Mouse (Mus musculus): ENCODE data around the gene Iscu.
A peak's percentile ranks its signal among the peaks of the same experiment; 100 is the strongest.

Iscu gene

GRCm38 (mm10) chr5:113772450-113772895 is at the start of gene Iscu, which contains the start of gene Sart3:
Iscu (plus strand) TSS chr5:113772748.
Sart3 (minus strand) TSS chr5:113772510.
- DNase-seq = peak; percentile 96

GRCm38 (mm10) chr5:113723567-113724237 is 48.8 kb upstream of the Iscu start:
- DNase-seq = no peak

DNA sequence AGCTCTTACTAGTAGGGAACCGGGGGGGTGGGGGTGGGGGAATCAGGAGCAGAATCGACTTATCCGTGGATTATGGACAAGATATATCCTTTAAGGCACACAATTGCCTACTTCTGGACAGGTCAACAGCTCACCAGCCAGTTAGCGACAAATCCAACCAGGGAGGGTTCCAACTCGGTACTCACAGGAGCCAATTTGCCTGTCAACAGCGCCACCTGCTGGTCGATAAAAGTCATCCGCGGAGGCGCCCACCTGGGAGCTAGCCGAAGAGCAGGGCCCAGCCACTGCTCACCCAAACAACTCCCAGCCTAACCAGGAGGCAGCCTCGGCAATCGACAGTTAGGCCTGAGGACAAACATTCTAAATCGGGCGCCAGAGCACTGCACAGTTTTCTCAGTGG is 48.1 kb upstream of the Iscu start, which contains the start of gene 1700069L16Rik:
1700069L16Rik (minus strand) TSS at position 327 of the 400 bp plus-strand sequence.
- peak; percentile 87 for DNase-seq

DNA sequence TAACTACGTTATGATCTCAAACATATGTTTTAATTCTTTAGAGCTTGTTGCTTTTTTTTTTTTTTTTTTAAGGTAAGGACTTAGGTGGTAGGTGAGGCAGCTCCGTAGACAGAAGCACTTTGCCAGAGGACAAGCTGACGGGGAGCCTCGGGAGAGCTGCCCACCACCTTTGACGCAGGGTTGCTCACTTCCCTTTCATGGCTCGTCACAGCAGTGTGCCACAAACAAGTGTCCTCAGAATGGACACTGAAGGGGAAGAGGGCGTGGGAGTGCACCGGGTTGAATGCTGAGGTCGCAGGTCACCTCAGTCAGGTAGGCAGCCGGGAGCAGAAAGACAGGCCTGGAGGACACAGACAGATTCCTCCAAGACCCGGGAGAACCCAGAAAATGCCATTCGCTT is 47.1 kb upstream of the Iscu start:
- DNase-seq = no peak

DNA sequence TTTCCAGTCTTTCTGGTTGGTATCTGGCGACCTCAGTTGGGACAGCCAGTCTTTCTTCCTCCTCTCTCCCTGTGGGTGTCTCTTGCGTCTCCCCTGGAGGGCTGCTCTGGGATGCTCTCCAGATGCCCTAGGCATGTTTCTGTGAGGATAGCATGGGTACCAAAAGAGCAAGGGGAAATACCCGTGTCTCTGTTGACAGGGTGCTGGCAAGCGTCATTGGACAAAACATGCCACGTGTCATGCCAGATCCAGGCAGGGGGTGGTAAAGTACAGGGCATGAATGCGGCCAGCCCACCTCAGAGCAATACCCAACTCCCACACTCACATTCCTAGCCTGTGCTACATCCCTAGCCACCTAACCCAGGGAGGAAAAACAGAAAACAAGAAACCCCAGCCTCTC is 45.9 kb upstream of the Iscu start:
- DNase-seq = no peak

DNA sequence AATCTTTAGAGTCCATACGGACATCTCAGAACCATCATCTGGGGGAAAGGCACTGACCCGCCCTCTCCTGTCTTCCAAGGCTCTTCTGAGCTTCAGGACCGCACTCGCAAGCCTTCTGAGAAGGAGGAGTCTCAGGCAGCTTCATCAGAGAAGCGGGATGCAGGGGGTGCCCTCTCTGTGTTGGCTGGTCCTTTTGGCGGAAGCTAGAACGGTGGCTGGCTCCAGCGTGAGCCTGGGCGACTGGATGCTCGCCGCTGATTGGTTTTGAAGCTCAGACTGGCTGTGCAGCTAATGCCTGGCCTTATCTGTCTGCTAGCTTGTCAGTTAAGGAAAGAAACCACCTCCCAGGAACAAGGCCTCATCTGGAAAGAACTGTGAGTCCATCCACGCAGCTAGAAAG is 45.3 kb upstream of the Iscu start:
- DNase-seq = no peak

DNA sequence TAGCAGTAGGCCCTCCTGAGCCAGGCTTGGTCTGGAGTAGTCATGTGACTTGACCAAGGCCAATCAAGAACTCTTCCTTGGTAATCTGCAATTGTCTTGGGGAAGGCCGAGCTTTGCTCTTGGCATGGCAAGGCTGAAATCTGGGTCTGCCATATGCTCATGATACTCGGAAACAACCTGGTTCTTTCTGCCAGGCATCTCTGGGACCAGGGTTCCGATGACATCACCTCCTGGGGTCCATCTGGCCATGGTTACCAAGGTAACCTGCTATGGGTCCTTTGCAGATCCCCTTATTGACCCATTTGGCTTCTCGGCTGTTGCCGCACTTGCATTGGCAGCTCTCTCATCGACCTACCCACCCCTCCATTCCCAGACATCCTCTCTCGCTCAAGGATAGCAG is 44.5 kb upstream of the Iscu start:
- no peak for DNase-seq

GRCm38 (mm10) chr5:113728691-113729090 is 43.9 kb upstream of the Iscu start:
- DNase-seq = no peak

GRCm38 (mm10) chr5:113730641-113731121 is 41.9 kb upstream of the Iscu start:
- peak; percentile 64 for DNase-seq

GRCm38 (mm10) chr5:113731174-113731573 is 41.4 kb upstream of the Iscu start:
- DNase-seq = no peak

DNA sequence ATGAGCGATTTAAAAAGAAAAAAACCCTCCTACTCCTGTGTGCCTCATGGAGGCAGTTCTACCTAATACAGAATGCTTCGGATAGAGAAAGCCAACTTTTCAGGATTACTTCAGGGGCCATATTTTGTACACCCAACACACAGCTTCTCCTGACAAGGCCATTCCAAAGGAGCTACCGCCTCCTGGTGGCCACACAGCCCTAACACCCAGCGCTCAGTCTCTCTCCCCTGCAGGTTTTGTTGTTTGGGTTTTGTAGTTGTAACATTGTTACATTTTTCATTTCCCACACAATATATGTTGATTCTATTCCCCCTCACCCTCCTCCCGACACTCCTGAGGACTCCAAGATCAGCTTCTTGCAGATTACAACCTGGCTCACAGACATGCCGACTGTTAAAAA is 40.4 kb upstream of the Iscu start:
- peak; percentile 51 for DNase-seq

GRCm38 (mm10) chr5:113734376-113734775 is 38.2 kb upstream of the Iscu start:
- peak; percentile 43 for DNase-seq

DNA sequence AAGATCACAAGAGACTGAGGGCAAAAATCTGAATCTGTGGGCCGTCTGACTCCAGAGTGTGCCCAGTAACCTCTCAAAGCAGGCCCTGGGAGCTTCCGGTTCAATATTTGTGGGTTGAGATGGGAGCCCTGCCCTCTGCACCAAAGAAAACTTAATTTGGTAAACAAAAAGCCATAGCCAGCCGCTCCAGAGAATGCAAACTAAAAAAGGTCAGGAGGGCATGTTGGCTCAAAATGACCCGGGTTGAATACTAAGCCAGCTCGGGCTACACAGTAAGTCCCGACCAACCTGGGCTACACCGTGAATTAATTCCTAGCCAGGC is 37.6 kb upstream of the Iscu start:
- no peak for DNase-seq

- DNase-seq = peak; percentile 99
Measured at GRCm38 (mm10) chr5:113735345-113736112, 37.0 kb upstream of the Iscu start, which contains the start of gene Ficd. Ficd (plus strand) TSS chr5:113735803.

- DNase-seq = no peak
Measured at GRCm38 (mm10) chr5:113736113-113736502, 36.4 kb upstream of the Iscu start.

DNA sequence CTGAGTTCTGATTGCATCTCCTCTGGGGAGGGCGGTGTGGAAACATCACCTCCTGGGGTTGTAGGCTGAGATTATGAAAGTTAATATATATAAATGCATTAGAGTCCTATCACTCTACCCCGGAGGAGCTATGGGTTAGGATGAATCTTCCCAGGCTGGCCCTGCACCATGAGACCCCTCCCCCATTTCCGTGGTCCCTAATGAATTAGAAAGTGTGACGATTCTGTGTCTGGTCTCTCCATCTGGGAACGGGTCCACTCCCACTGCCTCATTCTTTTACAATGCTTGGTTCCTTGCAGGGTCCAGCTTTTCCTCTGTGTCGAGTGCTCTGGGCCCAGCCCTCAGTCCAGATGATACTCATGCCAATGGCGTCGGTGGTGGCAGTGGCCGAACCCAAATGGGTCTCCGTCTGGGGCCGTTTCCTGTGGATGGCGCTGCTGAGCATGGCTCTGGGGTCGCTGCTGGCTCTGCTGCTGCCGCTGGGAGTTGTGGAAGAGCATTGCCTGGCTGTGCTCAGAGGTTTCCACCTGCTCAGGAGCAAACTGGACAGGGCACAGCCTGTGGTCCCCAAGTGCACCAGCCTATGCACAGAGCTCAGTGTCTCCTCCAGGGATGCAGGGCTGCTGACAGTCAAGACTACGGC is 35.9 kb upstream of the Iscu start:
- no peak for DNase-seq

DNA sequence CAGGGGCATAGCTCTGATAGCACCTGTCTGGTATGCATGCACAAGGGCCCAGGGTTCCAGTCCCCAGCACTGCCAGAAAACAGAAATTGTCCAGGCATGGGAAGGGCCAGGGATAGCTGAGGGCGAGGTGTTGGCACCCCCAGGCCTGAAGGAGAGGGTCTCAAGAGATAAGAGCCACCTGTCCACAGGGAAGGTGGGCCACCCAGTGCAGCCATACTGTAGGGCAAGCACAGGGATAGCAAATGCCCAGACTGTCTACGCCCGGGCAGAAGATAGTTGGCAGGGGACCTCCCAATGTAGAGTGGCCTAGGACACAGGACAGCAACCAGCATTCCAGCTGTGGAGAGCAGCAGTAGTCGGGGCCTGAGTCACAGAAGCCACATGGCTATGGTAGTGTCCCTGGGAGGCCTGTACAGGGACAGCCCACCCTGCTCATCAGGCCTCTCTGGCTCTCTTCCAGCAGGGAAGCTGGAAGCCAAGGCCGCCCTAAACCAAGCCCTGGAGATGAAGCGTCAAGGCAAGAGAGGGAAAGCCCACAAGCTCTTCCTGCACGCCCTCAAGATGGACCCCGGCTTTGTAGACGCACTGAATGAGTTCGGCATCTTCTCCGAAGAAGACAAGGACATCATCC is 34.8 kb upstream of the Iscu start:
- no peak for DNase-seq

- no peak for DNase-seq
Measured at GRCm38 (mm10) chr5:113747629-113748028, 24.9 kb upstream of the Iscu start.

- no peak for DNase-seq
Measured at GRCm38 (mm10) chr5:113748556-113749331, 23.8 kb upstream of the Iscu start.

- DNase-seq = no peak
Measured at GRCm38 (mm10) chr5:113751521-113752157, 20.9 kb upstream of the Iscu start.

- no peak for DNase-seq
Measured at GRCm38 (mm10) chr5:113755347-113756030, 17.1 kb upstream of the Iscu start.

All from retina, postnatal 1 day (tissue).